Mouse (Mus musculus) retina, postnatal 1 day (tissue): ENCODE data around the gene Mipol1.
"Not testable (repeated sequence)": the region's sequence is repeated elsewhere in the genome, so short reads cannot be mapped to it uniquely, and the experiment has no call there.

Experiments
- DNase-seq: peaks from one replicate; pipeline ENCODE4 v3.0.0-alpha.2; 2012

Gene Mipol1

GRCm38 (mm10) chr12:57428243-57428642 lies 198.0 kb downstream of the Mipol1 start:
- DNase-seq = no peak

- no peak for DNase-seq
These were observed 198.5 kb downstream of the Mipol1 start for GRCm38 (mm10) chr12:57428767-57429166.

DNA sequence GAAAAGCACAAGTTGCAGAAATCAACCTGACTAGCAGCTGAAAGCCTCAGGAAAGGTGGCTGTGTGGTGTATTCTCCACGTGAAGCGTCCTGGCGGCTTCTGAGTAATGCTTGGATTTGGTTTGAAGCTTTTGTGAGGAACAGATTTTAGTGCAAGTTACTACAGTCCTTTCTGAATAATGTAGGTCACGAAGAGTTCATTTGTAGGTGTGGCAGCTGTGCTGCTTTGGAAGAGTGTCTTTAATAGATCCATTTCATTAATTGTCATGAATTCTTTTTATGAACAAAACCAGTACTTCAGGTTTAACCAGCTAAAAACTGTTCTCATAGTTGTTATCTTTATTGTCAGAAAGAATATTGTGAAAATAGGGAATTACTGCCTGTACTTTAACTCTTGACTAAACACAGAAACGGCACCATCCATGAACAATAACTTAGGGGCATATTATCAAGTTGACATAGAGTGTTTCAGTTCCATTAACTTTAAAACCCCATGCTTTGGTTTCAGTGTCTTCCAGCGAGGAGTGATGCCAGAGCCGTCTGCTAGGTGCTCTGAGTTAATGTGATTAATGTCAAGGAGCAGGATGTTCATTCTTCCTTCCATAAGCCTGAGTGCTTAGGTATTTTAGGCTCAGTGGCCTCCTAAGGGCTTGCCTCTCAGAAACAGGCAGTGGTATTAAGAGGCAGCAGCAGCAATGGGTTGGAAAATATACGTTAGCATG lies 206.9 kb downstream of the Mipol1 start:
- not testable (repeated sequence) for DNase-seq

GRCm38 (mm10) chr12:57444281-57444903 lies 214.2 kb downstream of the Mipol1 start:
- no peak for DNase-seq

- DNase-seq = no peak
These were observed 217.1 kb downstream of the Mipol1 start for GRCm38 (mm10) chr12:57447331-57447730.

DNA sequence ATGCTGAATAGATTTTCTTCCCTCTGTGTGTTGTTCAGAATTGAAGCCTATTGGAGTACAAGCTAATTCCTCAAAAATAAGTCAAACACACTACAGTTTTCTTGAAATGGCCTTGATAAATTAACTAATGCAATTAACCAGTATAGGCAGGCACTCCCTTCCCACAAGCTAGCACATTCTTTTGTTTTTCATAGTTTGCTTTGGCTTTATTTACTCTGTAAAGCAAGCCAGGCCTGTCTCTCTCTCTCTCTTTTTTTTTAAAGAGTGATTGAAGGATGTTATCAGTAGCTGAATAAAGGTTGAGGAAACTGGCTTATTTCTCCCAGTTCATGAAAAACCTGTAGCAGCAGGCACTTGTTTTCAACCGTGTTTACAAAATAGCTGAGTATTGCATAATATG lies 219.1 kb downstream of the Mipol1 start:
- no peak for DNase-seq

GRCm38 (mm10) chr12:57450017-57450583 lies 219.9 kb downstream of the Mipol1 start:
- no peak for DNase-seq

DNA sequence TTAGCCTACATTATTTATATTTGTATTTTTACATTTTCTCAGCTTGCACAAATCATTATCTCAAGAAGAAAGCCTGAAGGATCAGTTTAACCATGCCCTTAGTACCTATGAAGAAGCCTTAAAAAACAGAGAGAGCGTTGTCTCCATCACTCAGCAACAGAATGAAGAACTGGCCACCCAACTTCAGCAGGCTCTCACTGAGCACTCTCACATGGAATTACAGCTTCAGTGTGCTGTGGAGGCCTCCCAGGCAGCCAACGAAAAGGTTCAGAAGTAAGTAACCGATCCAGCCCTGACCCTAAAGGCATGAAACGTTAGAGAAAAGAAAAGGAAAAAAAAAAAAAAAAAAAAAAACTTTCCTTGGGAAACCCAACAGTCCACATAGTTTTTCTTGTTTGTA lies 226.7 kb downstream of the Mipol1 start:
- no peak for DNase-seq

- no peak for DNase-seq
These were observed 227.1 kb downstream of the Mipol1 start for GRCm38 (mm10) chr12:57457339-57457738.

DNA sequence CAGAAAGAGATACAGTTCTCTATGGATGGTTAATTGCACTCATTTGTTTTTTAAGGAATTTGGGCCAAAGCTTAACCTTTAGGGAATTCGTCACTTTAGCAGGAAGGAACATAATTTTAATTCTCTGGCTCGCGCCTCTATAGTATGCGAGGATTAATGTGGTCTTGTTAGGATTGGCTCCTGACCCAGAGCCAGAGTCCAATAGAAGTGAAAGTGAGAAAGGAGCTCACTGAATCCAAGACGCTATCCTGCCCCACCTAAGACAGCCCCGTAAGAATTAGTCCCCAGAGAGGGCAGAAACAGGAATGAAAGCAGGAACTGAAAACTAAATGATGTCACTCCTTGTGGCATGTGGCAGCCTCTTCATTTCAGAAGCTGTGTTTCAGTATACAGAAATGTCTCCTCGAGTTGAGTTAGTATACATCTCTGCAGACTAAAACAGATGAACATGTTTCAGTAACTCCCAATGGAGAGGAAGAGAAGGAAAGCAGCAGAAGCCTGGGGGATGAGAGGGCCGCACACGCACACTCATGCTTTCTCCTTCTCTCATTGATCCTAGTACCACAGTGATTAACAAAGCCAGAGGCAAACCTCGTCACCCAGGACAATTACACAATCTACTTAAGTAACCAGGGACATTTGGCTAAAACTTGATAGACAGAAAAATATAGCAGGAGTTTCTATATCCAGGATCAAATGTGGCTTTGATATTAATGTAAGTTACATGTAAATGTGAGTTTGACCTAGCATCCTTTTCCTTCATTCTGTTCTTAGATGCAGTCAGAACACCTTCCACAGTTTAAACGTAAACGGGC lies 234.5 kb downstream of the Mipol1 start:
- DNase-seq = no peak

DNA sequence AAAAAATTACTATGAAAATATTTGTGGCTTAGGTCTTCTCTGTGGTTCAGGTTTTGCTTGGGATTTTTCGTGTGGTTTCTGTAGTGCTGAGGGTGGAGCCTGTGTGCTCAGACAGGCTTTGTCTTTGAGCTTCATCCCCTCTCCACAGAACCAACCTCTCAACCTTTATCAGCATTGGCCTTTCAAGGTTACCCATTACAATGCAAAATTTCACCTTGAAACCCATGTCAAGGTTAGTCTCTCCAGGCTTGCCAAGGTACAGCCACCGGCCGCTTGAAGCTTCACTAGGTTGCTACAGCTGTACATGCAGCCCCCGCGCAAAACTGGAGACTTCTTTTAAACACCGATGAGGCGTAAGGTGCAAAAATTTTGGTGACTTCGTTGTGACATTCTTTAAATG lies 241.6 kb downstream of the Mipol1 start:
- DNase-seq = no peak

DNA sequence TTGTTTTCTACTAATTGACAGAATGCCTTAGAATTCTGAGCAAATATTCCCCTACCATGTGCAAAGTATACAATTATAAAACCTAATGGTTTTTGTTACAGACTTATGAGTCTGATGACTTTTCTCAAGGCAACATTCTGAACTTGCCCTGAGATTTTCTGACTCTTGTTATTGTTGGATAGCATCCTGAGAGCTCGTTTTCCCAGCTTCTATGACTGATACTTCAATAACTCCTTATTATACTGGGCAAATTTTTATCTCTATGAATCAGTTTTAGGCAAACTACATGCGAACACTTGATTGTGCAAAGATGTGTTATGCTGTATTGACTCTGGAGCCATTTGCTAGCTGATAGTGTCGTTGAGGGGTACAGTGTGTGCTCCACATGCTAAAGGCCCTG lies 246.6 kb downstream of the Mipol1 start:
- DNase-seq = no peak

DNA sequence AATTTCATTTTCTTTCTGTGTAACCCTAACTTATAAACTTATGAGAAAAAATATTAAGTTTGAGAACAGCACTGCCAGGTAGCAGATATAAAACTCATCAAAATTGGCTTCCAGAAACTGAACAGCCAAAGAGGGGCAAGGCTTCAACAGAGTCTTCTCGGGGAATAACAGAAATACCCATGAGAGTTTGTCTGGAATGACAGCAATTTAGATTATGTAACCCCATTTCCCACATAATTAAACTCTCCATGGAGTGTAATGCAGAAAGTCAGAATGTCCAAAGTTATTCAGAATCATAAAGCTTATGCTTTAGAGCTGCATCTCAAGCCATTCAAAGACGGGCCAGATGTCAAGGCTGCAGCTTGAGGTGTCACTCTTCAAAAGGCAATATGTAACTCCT lies 251.6 kb downstream of the Mipol1 start:
- DNase-seq = no peak

DNA sequence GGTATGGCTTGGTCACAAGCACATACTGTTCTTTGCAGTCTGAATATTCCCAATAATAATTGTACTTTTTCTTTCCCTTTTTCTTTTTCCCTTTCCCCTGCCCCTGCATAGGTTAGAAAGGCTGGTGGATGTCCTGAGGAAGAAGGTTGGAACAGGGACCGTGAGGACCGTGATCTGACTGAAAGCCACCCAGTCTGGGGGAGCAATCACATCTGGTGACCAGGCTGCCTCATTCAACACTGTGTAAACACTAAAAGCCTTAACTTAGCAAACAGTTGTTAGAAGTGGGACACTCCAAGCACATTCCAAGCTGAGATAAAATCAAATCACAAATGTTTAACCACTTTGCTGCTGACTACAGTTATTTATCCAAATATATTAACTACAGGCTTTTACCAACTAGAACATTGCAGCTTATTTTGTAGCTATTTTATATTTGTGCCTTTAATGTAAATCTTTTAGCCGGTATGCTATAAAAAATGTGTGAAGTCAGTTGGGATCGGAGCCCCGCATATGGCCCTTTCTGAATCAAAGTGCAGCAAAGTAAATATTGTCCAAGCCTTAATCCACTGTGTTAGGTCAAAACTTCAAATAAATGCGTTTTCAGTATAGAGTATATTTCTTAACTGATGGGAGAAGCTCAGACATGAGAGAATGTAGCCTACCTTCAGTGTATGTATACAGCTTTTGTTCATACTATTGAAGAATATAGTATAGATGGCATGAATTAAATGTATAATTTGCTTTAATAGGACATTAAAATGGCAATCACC lies 266.3 kb downstream of the Mipol1 start:
- DNase-seq = no peak

DNA sequence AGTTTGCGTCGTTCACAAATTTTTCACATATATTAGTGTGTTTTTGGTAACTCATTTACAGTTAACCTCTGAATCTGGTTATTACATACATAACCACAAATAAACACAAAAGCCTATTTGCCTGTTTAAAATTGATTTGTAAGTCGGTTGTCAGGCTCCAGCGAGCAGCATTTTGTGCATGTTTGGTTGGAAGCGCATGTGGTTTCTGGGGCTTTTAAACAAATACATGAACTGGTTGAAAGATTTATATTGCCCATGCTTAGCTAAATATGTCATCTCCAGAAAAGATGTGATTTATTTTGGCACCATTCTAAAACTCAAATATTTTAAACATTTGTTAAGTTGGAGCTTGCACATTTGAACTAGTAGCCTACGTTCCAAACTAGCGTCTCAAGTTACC lies 270.0 kb downstream of the Mipol1 start:
- DNase-seq = no peak

DNA sequence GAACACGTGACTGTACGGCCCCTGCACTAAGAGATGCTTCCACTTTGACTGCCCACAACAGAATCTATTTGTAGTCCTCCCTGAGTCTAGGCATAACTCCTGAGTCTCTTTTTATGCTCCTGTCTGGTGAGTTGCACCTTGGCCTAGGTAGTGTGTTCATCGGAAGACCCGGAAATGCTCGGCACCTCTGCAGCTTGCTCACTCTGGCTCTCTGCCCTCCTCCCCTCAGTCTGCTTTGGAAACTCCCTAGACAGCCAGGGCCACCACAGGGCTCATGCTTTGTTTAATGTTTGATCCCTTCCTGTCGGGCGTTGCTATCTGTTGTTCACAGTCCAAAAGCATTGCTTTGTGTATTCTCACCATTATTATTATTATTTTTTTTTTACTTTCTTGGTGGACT lies 275.1 kb downstream of the Mipol1 start:
- no peak for DNase-seq

DNA sequence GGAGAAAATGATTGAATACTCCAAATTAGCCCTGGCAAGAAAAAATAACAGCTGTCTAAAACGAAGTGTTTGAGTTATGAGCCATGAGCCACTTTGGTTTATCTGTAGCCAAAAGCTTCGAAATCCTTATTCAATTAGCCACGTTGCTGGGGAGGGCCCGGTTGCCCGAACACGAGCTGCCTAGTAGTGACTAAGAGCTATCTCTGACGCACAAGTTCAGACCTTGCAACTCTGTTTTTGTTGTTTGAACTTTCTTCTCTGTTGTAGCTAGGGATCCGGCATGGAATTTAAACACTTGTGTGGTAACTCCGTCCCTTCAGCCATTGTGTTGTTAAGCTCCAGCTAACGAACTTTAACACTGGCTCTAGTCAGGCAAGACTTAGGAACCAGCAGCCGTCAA lies 278.7 kb downstream of the Mipol1 start:
- DNase-seq = no peak

DNA sequence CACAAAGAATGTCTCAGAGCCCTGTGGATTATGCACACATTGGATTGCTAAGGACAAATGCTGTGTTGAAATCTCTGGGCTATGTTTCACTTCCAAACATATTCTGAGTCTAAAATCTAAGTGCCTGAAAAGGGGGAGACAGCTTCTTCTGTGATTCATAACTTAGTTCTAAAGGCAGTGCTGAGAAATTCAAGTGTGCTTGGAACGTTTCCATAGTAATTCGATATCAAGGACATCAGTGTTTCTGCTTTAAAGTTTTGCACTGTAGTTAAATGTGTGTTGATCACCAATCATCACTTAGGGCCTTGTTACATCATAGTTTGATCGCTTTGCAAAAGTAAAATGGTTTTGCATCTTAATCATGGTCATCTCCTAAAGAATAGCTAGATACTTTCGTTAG lies 279.5 kb downstream of the Mipol1 start:
- DNase-seq = no peak

GRCm38 (mm10) chr12:57511127-57511526 lies 280.9 kb downstream of the Mipol1 start:
- no peak for DNase-seq

DNA sequence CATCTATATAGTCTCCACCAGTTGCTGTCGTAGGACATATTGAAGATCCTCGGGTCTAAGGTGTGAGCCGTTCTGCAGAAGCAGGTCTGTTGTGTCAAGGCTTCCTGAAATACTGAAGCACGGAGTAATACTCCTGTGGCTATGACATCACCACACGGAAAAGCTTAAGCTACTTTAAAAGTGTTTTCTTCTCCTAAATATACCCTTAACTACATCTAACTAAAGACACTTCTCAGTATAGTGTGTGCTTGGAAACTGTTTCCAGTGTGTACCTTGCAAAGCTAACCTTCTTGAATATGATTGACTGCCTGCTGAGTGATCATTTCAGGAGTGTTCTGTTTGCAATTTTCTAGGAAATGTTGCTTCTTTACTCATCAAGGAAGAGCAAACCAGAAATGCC lies 281.3 kb downstream of the Mipol1 start:
- DNase-seq = no peak

GRCm38 (mm10) chr12:57514552-57514951 lies 284.3 kb downstream of the Mipol1 start:
- no peak for DNase-seq

- no peak for DNase-seq
These were observed 285.6 kb downstream of the Mipol1 start for GRCm38 (mm10) chr12:57515702-57516377.
